Mouse (Mus musculus) inflammation-experienced regulatory T-cells, adult 16 weeks (primary cell): ENCODE measurements around the gene Gm13287. TPM values are rescaled to one million over a fixed set of nuclear protein-coding genes. Genes with fewer than 3 reads are reported as not detected.

ENCODE experiments used
- polyA plus RNA-seq: library from polyadenylated mRNA; unstranded; fragments of 100-300 nt; shearing (Covaris generic); gene quantifications from one replicate; pipeline ENCODE4 v1.2.1, GENCODE M21; 2017

The Gm13287 gene
- not detected for polyA plus RNA-seq

DNA sequence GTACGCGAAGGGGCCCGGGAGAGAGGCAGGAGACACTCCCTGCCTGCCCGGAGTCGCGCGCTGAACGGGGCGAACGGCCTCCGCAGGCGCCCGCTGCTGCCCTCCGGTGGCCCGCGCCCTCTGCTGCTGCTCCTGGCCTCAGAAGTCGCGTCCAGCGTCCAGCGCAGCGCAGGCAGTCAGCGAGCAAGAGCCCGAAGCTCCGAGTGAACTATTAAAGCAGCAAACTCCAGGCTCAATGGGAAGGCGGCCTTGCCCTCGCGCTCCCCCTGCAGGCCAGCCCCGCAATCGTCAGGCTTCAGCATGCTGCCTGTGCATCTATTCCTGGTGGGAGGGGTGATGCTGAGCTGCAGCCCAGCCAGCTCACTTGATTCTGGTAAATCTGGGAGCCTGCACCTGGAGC, at the start of gene Gm13287:
Gm13287 (plus strand) TSS at position 301 of the 400 bp plus-strand sequence.

GRCm38 (mm10) chr4:88754818-88755340, 48.2 kb upstream of the Gm13287 start, which contains the start of gene Gm13271:
TSS of gene Gm13271 (plus strand) at chr4:88754868.

DNA sequence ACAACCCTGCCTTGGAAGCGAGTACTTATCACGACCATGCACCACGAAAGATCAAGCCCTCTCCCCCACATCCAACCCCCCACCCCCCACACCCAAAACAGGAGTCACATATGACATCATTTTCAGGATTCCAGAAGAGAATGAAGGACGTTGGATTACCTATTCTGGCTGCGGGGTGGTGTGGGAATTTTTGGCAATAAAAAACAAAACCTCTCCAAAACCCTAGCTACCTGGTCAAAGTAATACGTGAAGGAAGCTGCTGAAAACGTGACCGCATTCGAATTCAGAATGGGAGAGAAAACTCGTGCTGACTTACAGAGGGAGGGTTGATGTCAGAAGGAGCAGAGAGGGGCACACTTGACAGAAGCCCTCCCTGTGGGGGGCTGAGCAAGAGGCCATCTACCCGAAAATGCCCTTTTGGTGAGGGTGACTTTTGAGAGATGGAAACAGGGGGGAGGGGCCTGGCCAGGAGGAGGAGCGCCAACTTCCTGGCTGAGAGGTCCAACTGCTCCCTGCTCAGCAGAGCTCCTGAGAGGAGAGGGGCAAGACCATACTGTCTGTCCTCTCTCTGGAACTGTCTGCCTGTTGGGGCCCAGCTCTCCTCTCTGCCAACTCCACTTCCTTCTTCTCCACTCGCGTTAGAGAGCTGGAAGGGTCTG, 43.3 kb upstream of the Gm13287 start, which contains the start of gene Gm13283:
Gm13283 (plus strand) TSS at position 510 of the 659 bp plus-strand sequence.

GRCm38 (mm10) chr4:88773534-88773933, 29.5 kb upstream of the Gm13287 start, which contains the start of gene Gm13290:
TSS of gene Gm13290 (plus strand) at chr4:88773834.

GRCm38 (mm10) chr4:88776622-88777021, 26.4 kb upstream of the Gm13287 start, which contains the start of gene Gm13289:
TSS of gene Gm13289 (plus strand) at chr4:88776922.

DNA sequence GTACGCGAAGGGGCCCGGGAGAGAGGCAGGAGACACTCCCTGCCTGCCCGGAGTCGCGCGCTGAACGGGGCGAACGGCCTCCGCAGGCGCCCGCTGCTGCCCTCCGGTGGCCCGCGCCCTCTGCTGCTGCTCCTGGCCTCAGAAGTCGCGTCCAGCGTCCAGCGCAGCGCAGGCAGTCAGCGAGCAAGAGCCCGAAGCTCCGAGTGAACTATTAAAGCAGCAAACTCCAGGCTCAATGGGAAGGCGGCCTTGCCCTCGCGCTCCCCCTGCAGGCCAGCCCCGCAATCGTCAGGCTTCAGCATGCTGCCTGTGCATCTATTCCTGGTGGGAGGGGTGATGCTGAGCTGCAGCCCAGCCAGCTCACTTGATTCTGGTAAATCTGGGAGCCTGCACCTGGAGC, 23.5 kb upstream of the Gm13287 start, which contains the start of gene Gm13272:
Gm13272 (plus strand) TSS at position 301 of the 400 bp plus-strand sequence.

DNA sequence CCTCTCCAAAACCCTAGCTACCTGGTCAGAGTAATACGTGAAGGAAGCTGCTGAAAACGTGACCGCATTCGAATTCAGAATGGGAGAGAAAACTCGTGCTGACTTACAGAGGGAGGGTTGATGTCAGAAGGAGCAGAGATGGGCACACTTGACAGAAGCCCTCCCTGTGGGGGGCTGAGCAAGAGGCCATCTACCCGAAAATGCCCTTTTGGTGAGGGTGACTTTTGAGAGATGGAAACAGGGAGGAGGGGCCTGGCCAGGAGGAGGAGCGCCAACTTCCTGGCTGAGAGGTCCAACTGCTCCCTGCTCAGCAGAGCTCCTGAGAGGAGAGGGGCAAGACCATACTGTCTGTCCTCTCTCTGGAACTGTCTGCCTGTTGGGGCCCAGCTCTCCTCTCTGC, 21.2 kb upstream of the Gm13287 start, which contains the start of gene Ifnz:
Ifnz (plus strand) TSS at position 301 of the 400 bp plus-strand sequence.

GRCm38 (mm10) chr4:88785409-88785808, 17.6 kb upstream of the Gm13287 start, which contains the start of gene Gm13276:
TSS of gene Gm13276 (plus strand) at chr4:88785709.

GRCm38 (mm10) chr4:88788402-88788801, 14.7 kb upstream of the Gm13287 start, which contains the start of gene Gm13277:
TSS of gene Gm13277 (plus strand) at chr4:88788632.

GRCm38 (mm10) chr4:88791250-88791649, 11.8 kb upstream of the Gm13287 start, which contains the start of gene Gm13278:
TSS of gene Gm13278 (plus strand) at chr4:88791550.

DNA sequence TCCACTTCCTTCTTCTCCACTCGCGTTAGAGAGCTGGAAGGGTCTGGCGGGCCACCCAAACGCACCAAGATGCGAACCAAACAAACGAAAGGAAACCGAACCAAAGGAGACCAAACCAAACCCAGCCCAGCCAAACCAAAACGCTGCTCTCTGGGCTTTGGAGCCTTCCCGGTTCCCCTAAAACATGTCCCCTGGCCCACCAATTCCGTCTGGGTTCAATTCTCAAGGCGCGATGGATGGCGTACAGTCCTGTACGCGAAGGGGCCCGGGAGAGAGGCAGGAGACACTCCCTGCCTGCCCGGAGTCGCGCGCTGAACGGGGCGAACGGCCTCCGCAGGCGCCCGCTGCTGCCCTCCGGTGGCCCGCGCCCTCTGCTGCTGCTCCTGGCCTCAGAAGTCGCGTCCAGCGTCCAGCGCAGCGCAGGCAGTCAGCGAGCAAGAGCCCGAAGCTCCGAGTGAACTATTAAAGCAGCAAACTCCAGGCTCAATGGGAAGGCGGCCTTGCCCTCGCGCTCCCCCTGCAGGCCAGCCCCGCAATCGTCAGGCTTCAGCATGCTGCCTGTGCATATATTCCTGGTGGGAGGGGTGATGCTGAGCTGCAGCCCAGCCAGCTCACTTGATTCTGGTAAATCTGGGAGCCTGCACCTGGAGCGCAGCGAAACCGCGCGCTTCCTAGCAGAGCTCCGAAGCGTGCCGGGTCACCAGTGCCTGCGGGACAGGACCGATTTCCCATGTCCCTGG, 8.9 kb upstream of the Gm13287 start, which contains the start of gene Gm13275:
Gm13275 (plus strand) TSS at position 552 of the 740 bp plus-strand sequence.

GRCm38 (mm10) chr4:88797097-88797496, 6.0 kb upstream of the Gm13287 start, which contains the start of gene Gm13279:
TSS of gene Gm13279 (plus strand) at chr4:88797397.

GRCm38 (mm10) chr4:88799365-88799764, 3.7 kb upstream of the Gm13287 start, which contains the start of gene Gm13285:
TSS of gene Gm13285 (plus strand) at chr4:88799665.

GRCm38 (mm10) chr4:88805231-88805630, 2.2 kb downstream of the Gm13287 start, which contains the start of gene Gm13288:
TSS of gene Gm13288 (plus strand) at chr4:88805531.

DNA sequence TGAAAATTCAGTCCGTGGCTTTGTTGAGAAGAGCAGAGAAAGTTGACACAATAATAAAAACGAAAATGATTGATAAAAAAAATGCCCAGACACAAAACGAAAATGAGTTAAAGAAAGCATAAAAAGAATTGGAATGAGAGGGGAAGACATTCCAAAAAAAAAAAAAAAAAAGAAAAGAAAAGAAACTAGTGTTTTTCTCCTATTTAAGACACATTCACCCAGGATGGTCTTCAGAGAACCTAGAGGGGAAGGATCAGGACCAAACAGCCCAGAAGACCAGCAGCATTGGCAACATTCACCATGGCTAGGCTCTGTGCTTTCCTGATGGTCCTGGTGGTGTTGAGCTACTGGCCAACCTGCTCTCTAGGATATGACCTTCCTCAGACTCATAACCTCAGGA, 12.9 kb downstream of the Gm13287 start, which contains the start of gene Ifna7:
Ifna7 (plus strand) TSS at position 301 of the 400 bp plus-strand sequence.

GRCm38 (mm10) chr4:88819659-88820058, 16.6 kb downstream of the Gm13287 start, which contains the start of gene Ifna11:
TSS of gene Ifna11 (plus strand) at chr4:88819959.

DNA sequence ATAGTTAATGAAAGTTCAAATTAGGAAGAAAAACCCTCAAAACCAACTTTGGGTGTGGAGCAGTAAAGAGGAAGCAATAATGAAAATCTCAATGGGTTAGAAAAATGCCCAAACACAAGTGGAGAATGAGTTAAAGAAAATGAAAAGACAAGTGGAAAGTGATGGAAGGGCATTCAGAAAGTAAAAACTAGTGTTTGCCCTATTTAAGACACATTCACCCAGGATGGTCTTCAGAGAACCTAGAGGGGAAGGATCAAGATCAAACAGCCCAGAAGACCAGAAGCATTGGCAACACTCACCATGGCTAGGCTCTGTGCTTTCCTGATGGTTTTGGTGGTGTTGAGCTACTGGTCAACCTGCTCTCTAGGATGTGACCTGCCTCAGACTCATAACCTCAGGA, 24.1 kb downstream of the Gm13287 start, which contains the start of gene Ifna6:
Ifna6 (plus strand) TSS at position 301 of the 400 bp plus-strand sequence.

DNA sequence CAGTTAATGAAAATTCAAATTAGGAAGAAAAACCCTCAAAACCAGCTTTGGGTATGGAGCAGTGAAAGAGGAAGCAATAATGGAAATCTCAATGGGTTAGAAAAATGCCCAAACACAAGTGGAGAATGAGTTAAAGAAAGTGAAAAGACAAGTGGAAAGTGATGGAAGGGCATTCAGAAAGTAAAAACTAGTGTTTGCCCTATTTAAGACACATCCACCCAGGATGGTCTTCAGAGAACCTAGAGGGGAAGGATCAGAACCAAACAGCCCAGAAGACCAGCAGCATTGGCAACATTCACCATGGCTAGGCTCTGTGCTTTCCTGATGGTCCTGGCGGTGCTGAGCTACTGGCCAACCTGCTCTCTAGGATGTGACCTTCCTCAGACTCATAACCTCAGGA, 32.2 kb downstream of the Gm13287 start, which contains the start of gene Ifna5:
Ifna5 (plus strand) TSS at position 301 of the 400 bp plus-strand sequence.

GRCm38 (mm10) chr4:88841438-88841911, 38.4 kb downstream of the Gm13287 start, which contains the start of gene Ifna4:
TSS of gene Ifna4 (plus strand) at chr4:88841861.

GRCm38 (mm10) chr4:88849698-88850097, 46.6 kb downstream of the Gm13287 start, which contains the start of gene Ifna1:
TSS of gene Ifna1 (plus strand) at chr4:88850087.

